Mouse (Mus musculus) skeletal muscle tissue, adult 2 months (tissue): ENCODE results near the gene Pcbp1.

Source experiments
- DNase-seq: peaks from one replicate; pipeline ENCODE4 v3.0.0-alpha.2; 2012; ENCODE audit warnings: low read depth, low spot score

Pcbp1 gene

DNA sequence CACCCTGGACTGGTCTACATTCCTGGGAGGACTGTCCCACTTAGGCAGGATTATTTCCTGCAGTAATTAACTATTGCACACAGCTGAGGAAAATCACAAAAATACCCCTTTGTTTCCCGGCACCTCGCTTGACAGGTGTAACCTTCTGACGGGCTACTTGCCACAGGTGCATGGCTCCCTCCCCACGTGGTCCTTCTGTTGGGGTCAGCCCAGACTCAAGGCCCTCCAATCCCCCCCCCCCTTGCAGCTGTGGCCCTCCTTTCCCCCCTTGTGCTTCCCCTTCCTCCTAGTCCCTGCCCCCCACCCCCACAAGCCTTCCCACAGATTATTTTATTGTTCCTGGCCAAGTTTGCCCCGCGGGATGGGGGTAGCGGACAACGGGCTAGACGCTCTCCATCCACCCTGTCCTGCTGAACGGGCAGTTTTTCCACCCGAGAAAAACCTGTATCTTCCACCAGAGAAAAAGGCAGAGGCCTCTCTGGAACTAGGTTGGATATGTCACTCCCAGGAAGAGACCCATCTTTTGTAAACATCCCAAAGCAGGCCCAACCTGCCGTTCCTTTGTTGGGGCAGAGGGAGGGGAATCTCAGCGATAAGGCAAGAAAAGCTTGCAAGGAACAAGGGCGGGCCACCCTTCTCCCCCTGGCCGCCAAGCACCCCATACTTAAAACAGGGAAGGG is 2.2 kb downstream of the Pcbp1 start:
- no peak for DNase-seq

DNA sequence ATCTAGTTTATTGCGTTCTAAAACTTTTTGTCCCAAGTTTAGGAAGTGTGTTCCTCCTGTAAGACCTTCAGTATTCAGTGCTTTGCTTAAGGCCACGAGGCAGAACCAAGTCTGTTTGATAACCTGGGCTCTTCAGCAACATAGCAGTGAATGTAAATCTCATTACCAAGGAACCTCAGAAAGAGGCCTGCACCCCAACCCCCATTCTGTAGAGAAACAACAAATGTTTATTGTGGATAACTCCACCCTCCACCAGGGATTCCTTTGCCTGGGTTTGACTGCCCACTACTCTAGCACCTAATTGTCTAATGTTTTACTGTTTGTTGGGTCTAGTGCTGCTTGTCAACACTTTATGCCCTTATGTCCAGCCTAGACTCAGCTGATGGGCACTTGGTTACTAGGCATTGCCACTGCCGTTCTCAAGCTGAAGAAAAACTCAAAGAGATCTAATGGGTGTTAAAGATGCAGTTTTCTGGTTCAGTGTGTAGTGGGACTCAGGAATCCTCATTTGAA is 2.8 kb downstream of the Pcbp1 start:
- no peak for DNase-seq

DNA sequence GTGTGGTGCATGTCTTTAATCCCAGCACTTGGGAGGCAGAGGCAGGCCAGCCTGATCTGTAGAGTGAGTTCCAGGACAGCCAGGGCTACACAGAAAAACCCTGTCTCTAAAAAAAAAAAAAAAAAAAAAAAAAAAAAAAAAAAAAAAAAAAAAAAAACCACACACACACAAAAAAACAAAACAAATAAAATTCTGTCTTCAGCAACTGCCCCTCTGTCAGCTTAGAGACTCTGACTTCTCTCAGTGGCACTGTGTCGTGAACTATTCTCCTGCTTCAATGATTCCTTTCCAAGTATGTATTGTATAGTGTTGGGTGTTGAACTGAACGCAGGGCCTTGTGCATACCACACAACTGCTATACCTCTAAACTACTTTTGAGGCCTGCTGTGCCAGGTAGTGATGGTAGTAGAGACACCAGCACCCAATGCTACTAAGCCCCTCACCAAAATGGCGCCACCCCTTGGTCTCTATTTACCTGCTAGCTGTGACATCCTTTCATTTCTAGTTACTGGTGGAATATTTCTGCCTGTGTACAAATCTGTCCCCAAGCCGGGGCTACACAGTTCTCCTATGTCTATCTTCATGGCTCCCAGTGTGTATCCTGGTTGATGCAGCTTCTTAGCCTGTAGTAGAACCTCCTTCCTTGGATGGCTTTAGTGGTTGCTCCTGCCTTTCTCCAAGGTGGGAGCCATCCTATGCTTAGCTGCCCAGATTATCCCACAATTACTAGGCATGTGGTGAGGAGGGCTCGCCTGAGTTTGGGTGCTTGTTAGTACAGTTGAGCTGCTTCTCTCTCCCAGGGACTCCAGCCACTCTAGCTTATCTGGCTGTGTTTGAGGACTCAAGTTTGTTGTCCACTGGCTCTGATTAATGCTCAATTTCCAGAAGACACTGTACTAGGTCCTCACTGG is 3.9 kb downstream of the Pcbp1 start:
- DNase-seq, result no peak

DNA sequence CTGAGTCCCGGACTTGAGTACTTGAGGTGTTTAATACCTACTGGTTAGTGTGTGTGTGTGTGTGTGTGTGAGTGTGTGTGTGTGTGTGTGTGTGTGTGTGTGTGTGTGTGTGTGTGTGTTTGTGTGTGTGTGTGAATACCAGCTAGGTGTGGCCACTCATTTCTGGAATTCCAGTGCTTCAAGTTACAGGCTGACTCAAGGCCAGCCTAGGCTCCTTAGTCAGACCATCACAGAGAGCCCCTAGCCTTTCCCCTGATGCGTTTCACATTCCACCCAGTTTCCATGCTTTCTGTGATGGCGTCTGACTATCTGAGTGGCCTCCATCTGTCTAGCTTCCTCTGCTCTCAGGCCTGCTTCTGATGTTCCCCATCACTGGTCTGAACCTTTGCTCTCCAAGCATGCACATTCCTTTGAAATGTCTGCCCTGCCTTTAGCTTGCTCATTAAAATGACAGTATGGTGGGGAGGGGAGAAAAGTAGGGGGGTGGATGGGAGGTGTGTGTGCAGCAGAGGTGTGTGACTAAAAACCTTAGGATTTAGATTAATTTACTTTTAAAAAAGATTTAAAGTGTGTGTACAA is 6.3 kb downstream of the Pcbp1 start:
- DNase-seq, result no peak

DNA sequence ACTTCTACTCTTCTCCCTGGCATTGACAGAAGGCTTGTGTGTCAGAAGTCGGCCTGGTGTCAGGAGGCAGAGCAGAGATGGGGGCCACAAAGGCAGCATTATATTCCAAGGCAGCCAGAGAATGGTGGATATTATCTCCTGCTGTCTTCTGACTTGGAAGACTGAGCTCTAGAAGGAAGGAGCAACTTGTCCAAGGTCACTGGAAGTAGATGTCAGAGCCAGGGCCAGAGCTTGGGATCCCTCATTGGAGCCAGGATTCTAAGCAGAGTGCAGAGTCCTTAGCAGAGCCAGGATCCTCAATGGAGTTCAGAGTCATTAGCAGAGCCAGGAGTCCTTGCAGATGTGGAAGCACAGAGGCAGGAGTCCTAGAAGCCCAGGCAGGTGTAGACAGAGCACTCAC is 10.1 kb downstream of the Pcbp1 start:
- DNase-seq, result peak; percentile 52

DNA sequence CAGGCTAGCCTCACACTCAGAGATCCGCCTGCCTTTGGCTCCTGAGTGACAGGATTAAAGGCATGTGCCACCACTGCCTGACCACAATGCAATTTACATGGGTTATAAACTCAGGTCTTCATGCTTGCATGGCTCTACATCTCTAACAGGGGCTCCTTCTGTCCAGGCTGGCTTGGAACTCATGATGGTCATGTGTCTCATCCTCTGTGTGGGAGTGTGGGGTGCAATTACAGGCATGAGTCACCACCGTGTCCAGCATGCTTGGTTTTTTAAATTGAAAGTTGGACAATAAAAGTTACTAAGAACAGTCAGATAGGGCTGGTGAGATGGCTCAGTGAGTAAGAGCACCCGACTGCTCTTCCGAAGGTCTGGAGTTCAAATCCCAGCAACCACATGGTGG is 12.8 kb downstream of the Pcbp1 start:
- DNase-seq, result no peak

DNA sequence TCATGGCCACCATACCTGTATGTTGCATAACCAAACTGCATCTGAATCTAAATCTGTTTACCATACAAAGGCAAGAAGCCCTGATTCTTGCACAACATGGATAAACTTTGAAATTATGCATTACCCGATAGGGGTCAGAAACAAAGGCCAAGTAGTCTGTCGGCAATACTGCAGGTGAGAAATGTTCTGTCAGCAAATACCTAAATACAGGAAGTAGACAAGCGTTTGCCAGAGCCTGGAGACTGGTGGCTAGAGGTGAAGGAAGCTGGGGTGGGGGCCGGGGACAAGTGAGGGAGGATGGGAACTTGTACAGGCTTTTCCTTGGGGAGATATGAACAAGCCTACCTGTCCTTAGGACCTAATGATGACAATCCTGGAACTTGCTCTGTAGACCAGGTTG is 15.1 kb downstream of the Pcbp1 start:
- no peak for DNase-seq

DNA sequence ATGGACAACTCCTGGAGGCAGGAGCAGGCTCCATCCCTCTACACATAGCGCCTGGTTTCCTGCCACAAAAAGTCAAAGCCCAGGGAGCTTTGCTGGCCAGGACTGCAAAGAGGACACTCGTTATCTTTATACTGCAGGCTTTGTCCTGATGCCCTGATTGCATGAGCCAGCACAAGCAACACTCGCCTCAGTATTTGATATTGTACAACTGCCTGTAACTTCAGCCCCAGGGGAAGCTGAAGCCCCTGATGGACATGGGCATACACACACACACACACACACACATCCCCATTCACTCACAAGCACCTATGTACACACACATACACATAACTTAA is 16.3 kb downstream of the Pcbp1 start:
- DNase-seq, result no peak

DNA sequence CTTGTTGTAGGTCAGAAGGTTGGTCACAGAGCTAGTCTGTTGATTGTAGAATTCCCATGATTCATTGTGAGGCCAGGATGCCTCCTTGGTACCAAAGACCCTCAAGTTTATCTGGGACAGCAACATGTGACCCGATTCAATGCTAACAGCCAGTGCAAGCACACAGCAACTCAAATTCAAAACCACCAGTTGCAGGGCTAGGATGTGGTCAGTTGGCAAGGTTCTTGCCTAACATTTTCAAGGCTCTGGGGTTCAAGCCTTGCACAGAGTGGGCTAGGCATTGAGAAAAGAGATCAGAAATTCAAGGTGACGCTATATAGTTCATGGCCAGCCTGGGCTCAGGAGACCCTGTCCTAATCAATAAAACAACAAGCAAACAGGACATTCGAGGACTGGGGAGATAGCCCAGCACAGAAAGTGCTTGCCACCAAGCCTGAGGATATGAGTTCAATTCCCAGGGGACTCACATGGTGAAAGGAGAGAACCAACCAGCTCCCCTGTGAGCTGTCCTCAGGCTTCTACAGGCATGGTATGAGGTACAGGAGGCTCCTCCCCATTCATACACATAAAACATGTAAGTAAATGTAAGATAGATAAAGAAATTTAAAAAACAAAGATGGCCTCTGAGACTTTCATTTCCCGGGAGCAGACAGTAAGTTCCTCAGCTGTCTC is 16.8 kb downstream of the Pcbp1 start:
- DNase-seq, result no peak

DNA sequence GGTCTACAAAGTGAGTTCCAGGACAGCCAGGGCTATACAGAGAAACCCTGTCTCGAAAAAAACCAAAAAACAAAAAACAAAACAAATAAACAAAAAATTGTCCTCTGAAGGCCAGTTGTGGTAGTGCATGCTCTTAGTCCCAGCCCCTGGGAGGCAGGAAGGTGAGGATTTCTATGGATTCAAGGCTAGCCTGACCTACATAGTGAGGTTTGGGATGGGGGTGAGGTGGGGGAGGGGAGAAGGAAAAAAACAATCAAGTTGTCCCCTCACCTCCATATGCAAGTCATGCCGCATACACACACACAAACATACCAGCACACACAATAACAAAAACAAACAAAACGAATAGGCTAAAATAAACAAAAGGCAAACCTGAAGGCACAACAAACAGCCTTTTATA is 17.4 kb downstream of the Pcbp1 start:
- no peak for DNase-seq

DNA sequence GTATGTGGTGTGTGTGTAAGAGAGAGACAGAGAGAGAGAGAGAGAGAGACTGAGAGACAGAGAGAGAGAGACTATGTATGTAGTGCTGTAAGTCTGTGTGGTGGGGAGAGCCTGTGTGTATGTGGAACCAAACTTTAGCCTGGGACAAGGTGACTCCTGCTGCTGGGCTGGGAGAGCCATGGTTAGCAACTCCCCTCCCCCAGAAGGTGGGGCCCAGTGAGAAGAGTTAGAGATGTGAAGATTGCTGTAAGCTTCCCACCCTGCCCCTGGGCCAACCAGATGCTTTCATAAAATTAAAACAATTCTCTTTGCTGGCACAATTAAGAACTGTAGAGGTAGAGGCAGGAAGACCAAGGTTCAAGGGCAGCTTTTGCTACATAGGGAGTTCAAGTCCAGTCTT is 19.0 kb downstream of the Pcbp1 start:
- no peak for DNase-seq

DNA sequence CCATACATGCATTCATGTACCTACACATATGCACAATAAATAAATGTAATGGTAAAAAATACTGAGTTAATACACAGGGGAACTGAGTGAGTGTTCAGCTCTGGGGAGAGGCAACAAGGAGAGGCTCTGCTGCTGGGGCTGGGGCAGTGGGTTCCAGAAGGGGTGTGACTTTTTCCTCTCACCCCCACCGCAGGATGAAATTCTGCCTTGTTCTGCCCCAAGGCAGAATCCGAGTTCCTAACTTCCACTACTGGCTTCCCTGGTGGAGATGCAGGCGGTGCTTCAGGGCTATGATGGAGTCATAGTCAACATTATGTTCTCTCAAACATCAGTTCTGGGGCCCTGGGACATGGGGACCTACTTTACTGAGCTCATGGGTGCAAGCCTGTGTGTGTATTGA is 19.8 kb downstream of the Pcbp1 start:
- no peak for DNase-seq

DNA sequence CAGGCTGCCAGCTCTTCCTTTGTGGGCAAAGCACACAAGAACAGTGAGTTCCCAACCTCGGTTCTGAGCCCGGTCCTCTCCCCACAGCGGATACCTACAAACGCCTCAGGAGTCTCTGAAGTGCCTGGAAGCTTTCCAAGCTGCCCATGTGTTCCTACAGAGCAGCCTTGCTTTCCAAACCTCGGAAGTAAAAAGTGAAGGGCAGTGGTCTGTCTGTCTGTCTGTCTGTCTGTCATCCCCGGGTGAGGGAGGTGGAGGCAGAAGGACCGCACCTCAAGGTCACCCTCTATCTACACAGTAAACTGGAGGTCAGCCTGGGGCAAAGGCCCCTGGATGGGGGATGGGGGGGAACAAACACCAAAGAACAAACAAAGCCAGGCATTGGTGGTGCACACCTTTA is 20.4 kb downstream of the Pcbp1 start:
- no peak for DNase-seq

DNA sequence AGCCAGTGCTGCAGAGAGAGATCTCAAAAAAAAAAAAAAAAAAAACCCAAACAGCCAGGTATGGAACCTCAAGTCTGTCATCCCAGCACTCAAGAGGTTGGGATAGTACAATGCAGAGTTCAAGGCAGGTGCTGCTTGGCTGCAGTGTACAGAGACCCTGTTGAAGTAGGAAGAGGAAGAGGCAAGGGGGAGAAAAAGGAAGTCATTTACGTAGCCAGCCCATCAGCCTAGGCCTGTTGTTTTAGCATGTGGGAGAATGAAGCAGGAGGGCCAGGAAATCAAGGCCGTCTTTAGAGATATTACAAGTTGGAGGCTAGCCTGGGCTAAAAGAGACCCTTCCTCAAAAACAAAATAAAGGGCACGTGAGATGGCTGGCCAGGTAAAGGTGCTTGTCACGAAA is 22.6 kb downstream of the Pcbp1 start:
- DNase-seq, result no peak

DNA sequence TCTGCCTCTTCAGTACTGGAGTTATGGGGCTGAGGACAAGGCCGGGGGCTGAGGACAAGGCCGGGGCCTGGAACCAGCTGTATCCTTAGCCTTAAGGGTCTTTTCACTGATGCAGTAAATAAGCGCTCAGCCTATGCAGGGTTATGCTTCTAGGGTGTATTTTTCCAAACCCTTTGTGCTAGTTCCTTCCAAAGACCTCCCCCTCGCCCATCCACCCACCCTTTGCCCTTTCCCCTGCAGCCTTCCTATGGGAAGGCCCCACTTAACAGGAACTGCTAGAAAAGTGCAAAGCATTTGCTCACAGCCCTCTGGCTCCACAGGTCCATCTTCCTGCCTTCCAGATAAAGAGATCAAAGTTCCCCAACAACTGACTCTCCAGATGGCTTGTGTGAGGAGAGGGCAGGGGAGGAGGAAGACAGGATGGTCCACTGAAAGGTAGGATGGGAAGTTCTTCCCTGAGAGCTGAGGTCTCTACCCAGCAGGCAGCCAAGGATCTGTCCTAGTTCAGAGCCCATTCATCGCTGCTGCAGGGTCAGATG is 26.5 kb downstream of the Pcbp1 start:
- DNase-seq, result no peak

DNA sequence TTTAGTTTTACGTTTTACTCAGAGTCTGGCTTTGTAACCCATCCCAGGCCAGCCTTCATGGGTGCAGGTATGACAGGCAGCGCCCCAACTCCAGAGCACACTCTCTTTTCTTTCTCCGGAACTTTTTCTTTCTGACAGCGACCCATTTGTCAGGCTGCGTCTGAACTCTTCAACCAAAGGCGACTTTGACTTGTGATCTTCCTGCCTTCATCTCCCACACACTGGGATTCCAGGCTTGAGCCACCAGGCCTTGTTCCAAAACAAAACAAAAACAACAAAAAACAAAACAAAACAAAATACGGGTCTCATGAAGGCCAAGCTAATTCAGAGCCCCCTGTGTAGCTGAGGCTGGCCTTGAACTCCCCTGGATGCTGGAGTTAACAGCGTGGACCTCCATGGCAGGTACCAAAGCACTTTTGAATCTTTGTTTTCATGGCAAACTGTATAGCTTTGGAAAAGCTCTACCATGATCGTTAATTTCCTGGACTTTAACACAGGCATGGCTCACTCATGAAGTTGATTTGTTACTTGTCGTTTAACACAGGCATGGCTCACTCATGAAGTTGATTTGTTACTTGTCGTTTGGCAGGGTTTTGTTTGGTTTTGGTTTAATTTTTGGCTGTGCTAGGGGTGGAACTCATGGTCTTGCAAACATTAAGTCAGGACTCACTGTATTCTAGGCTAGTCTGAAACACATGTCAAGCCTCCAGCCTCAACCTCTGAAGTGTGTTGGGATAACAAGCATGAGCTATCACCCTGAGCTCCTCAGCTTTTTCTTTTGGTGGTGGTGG is 28.0 kb downstream of the Pcbp1 start:
- no peak for DNase-seq

DNA sequence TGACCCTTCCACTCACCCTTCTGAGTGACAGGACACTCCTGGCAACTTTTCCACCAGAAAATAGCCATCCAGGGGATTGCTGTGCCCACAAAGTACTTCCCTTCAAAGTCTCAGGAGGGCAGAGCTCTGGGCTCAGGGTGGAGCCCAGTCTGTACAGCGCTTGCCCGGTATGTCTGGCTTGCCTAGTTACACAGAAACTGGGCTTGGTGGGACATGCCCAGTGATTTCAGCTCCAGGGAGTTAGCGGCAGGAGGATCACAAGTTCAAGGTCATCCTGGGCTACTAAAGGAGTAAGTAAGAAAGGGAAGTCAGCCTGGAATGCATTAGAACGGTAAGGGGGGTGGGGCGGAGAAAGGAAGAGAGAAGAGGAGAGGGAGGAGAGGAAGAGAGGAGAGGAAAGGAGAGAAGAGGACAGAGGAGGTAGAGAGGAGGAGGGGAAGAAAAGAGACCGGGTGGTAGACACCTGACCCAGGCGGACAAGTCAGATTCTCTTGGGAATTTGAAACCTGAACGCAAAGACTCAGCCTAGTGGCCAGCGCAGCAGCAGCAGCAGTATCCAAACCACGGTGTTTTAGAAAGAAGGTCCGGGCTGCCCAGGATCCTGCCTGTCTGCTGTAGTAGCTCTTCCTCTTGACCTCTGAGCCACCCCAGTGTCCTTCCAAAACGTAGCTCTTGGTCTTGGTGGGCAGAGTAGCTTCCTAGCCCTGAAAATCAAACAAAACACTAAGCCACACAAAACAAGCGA is 28.9 kb downstream of the Pcbp1 start:
- no peak for DNase-seq

DNA sequence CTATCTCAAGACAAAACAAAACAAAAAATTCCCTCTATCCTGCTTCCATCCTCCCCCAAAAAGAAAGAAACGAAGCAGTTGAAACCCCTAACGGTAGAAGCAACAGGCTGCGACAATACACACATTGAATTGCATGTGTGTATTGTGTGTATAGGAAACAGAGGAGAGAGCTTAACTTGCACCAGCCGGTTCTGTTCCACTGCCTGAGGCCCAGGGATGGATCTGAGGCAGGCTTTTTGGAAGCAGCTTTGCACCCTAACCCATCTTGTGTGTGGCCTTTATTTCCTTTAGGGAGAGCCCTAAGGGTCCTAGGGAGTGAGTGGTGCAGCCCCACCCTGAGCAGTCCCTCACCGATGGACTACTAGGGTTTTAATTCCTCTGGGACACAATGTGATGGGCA is 29.5 kb downstream of the Pcbp1 start:
- DNase-seq, result no peak

DNA sequence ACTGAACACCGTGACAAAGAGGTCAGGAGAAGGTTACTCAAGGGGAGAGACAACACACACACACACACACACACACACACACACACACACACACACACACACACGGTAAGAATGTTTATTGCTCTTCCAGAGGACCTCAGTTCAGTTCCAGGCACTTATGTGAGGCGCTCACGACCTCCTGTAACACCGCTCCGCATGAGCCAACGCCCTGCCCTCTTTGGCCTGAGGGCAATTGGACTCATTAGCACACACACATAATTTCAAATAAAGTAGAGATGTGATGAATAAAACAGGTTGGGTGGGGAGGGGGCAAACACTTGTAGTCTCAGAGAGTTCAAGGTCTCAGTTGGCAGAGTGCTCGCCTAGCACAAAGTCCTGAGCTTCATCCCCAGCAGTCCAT is 30.0 kb downstream of the Pcbp1 start:
- DNase-seq, result no peak

DNA sequence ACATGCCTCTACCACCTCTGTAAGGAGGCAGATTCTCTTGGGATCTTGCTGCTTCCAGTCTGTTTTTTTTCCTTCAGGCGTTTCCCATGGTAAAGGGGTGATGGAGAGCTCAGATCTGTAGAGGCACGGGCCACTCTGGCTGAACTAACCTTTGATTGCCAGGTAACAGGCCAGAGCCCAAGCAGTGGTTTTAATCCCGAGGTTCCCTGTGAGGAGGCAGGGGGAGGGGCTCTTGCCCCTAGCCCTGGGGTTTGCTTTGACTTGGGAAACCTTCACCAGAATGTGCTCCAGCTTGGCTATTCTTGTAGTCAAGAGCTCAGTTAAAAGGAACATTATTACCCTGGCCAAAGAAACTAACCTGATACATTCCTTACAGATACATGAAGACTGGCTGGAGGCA is 30.5 kb downstream of the Pcbp1 start:
- no peak for DNase-seq
